Mouse (Mus musculus) midbrain, embryonic 16.5 days (tissue): ENCODE measurements around the gene Cers1. TPM values are rescaled to one million over a fixed set of nuclear protein-coding genes. Genes with fewer than 3 reads are reported as not detected.

Experiments
- ATAC-seq: fragments of 200-750 bp; cut with Nextera tagmentation; 2 replicates; pipeline ENCODE4 v1.8.0; 2017; ENCODE audit warnings: moderate TSS enrichment
- H3K27ac ChIP-seq: fragments of 300-500 bp; sonication (generic); 2 replicates; pipeline ENCODE4 v1.5.1; 2014; ENCODE audit warnings: mild to moderate bottlenecking, low read length, mixed read lengths
- H3K27me3 ChIP-seq: fragments of 300-500 bp; sonication (generic); 2 replicates; pipeline ENCODE4 v1.6.1; 2014; ENCODE audit warnings: low read depth, low read length, mixed read lengths; ENCODE audit not compliant: control insufficient read depth, insufficient read depth
- H3K36me3 ChIP-seq: fragments of 300-500 bp; sonication (generic); 2 replicates; pipeline ENCODE4 v1.6.1; 2014; ENCODE audit warnings: mild to moderate bottlenecking, low read length, moderate library complexity, mixed read lengths; ENCODE audit not compliant: control insufficient read depth, insufficient read depth
- H3K4me1 ChIP-seq: fragments of 300-500 bp; sonication (generic); 2 replicates; pipeline ENCODE4 v1.6.1; 2014; ENCODE audit warnings: mild to moderate bottlenecking, low read length, mixed read lengths; ENCODE audit not compliant: control insufficient read depth, insufficient read depth
- H3K4me2 ChIP-seq: fragments of 300-500 bp; sonication (generic); 2 replicates; pipeline ENCODE4 v1.6.1; 2014; ENCODE audit warnings: mild to moderate bottlenecking, low read length, mixed read lengths
- H3K4me3 ChIP-seq: fragments of 300-500 bp; sonication (generic); 2 replicates; pipeline ENCODE4 v1.5.1; 2014; ENCODE audit warnings: low read depth, mild to moderate bottlenecking, low read length, moderate library complexity, mixed read lengths
- H3K9ac ChIP-seq: fragments of 300-500 bp; sonication (generic); 2 replicates; pipeline ENCODE4 v1.6.1; 2014; ENCODE audit warnings: low read depth, low read length, mixed read lengths
- H3K9me3 ChIP-seq: fragments of 300-500 bp; sonication (generic); replicated peaks from 2 replicates; pipeline ENCODE4 v1.6.1; 2014; ENCODE audit warnings: mild to moderate bottlenecking, low read length, mixed read lengths; ENCODE audit not compliant: control insufficient read depth, poor library complexity, severe bottlenecking
- WGBS: fragments of 180-500 bp; shearing (Covaris S2); extraction: QIAGEN DNeasy Blood & Tissue Kit; methylation state at CpG from one replicate; pipeline ENCODE4 v1.1.7; 2014; 5-methylcytosine and 5-hydroxymethylcytosine counted together
- polyA plus RNA-seq: library from polyadenylated mRNA; unstranded; fragments of >200 nt; fragmentation: Nextera tagmentation; extraction: Ambion mirVana; gene quantifications from 2 replicates; pipeline ENCODE4 v1.2.1, GENCODE M21; 2015

Cers1 gene
- polyA plus RNA-seq, 1 experiment from 2014 or later, result 42.1 TPM

DNA sequence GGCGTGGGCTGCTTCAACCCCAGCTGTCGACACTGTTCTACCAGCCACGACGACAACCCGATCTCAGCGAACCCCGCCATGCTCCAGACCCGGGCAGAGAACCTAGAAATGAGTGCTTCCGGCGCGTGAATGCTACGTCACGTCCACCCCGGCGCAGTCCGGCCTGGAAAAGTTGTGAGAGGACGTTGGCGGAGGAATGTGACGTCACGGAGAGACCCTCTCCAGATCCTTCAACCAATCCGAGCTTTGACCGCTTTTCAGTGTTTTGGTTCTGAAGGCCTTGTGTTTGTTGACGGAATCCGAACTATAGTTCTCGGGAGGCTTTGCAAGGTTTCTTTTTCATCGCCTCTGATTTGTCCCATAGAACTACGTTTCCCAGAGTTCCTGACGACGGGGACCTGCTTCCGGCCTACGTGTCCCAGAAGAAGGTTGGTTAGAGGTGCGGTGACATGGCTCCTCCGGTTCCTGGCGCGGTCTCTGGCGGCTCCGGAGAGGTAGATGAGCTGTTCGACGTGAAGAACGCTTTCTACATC lies 13.2 kb upstream of the Cers1 start, which contains the start of the genes Ddx49 and Cope:
Gene Ddx49, minus strand, starts transcription at position 132 of the 533 bp plus-strand sequence.
Gene Cope, plus strand, starts transcription at position 161 of the 533 bp plus-strand sequence.
- peak within 1 kb of the TSS; percentile 81 for H3K27ac ChIP-seq
- no peaks in the 10 kb centered on the region for H3K9me3 ChIP-seq
- H3K27me3 ChIP-seq, result no peaks in the 10 kb centered on the region
- ATAC-seq, result peak; percentile 92
- peaks cover 24% of the 10 kb centered on the region for H3K4me1 ChIP-seq
- H3K4me3 ChIP-seq, result peak within 1 kb of the TSS; percentile 85
- H3K36me3 ChIP-seq, result peaks cover 16% of the 10 kb centered on the region
- under 1% methylated on average over 40 of the region's 40 CpGs for WGBS
- peak within 1 kb of the TSS; percentile 96 for H3K4me2 ChIP-seq
- peak within 1 kb of the TSS; percentile 78 for H3K9ac ChIP-seq

DNA sequence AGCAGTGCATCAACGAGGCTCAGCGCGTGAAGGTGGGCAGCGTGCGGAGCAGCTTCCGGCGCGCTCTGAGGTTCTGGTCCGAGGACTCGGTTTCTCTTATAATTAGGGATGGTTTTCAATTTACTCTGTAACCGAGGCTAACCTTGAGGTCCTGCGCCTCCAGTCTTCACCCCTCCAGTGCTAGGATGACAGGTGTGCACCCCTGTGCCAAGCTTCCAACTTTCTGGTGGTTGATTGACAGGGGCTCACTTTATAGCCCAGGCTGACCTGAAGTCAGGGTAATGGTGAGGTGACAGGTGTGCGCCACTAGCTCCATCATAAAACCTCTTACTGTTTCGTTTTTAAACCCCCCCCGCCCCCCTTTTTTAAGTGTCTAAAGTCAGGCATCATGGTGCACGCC lies 12.7 kb upstream of the Cers1 start:
- peak overlapping the region; percentile 81 for H3K27ac ChIP-seq
- no peaks in the 10 kb centered on the region for H3K27me3 ChIP-seq
- peaks cover 18% of the 10 kb centered on the region for H3K36me3 ChIP-seq
- H3K9me3 ChIP-seq, result no peaks in the 10 kb centered on the region
- 5% methylated on average over 16 of the region's 16 CpGs for WGBS
- ATAC-seq, result peak; percentile 62
- H3K4me3 ChIP-seq, result peak overlapping the region; percentile 85
- peak overlapping the region; percentile 78 for H3K9ac ChIP-seq
- H3K4me2 ChIP-seq, result peak overlapping the region; percentile 96
- H3K4me1 ChIP-seq, result peaks cover 24% of the 10 kb centered on the region

DNA sequence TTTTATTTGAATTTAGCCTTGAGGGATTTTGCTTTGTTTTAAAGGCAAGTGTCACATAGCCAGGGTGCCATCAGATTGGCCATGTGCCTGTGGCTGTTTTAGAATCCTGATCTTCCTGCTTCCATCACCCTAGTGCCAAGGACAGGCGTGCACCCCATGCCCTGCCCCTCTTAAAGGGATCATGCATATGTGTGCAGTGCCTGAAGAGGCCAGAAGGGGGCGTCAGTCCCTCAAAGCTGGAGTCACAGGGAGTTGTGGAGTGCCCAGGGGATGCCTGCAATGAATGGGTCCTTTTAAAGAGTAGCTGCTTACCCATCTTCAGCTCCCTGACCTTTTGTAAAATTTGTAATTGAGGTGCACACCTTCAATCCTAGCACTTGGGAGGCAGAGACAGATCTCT lies 6.3 kb upstream of the Cers1 start:
- Histone ChIP-seq H3K27ac (no peak overlapping the region), H3K4me3 (no peak overlapping the region), H3K4me1 (no peaks in the 10 kb centered on the region; the same call in 1 of the 2 replicates), H3K4me2 (no peak overlapping the region), H3K9ac (no peak overlapping the region), H3K9me3 (no peaks in the 10 kb centered on the region), H3K36me3 (peaks cover 33% of the 10 kb centered on the region), H3K27me3 (no peaks in the 10 kb centered on the region)
- 30% methylated on average over 2 of the region's 2 CpGs for WGBS
- no peak for ATAC-seq

DNA sequence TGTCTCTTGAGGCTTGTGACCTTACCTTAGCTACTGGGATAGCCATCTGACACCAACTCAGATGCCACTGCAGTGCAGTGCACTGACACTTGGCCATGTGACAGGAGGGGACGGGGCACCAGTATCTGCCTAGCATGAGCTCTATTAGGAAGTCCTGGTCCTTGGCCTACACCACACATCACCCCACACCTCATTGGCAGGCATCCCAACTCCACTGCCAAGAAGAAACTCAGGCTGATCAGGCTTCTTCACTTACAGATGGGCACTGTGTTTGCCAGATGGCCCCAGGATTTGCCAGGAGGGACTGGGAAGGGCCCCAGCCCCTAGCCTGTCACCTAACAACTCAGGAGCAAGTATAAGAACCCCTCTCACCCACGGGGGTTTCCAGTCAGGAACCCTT lies 2.2 kb upstream of the Cers1 start:
- peaks cover 21% of the 10 kb centered on the region for H3K36me3 ChIP-seq
- H3K4me3 ChIP-seq, result no peak overlapping the region
- no peaks in the 10 kb centered on the region for H3K27me3 ChIP-seq
- H3K4me1 ChIP-seq, result peaks cover 22% of the 10 kb centered on the region
- H3K27ac ChIP-seq, result no peak overlapping the region
- no peak overlapping the region for H3K9ac ChIP-seq
- no peak for ATAC-seq
- H3K9me3 ChIP-seq, result no peaks in the 10 kb centered on the region
- no peak overlapping the region for H3K4me2 ChIP-seq
- WGBS, result 88% methylated on average over 2 of the region's 2 CpGs

GRCm38 (mm10) chr8:70316511-70317504 lies 1.2 kb downstream of the Cers1 start:
- 10% methylated on average over 15 of the region's 15 CpGs for WGBS
- Histone ChIP-seq H3K36me3 (peaks cover 12% of the 10 kb centered on the region), H3K9ac (peak overlapping the region; percentile 88), H3K4me3 (peak overlapping the region; percentile 78), H3K4me2 (peak overlapping the region; percentile 61), H3K27ac (peak overlapping the region; percentile 97), H3K27me3 (no peaks in the 10 kb centered on the region), H3K4me1 (peaks cover 22% of the 10 kb centered on the region), H3K9me3 (no peaks in the 10 kb centered on the region)
- ATAC-seq, result peak; percentile 88

DNA sequence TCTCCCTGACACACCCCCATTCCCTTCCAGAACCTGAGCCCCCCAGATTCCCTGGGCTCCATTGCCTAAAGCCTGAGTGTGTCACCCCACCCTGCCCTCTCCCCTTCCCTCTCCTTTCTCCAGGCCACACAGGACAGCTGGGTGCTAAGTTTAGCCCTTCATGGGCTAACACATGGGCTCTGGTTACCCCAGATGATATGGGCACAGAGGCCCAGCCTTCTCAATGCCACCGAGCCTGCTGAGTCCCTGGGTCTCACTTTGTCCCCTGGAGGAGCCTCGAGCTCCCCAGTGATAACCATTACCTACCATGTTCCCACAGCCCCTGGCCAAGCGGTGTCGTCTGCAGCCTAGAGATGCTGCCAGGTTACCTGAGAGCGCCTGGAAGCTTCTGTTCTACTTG lies 2.3 kb downstream of the Cers1 start:
- ATAC-seq, result no peak
- Histone ChIP-seq H3K36me3 (peaks cover 9% of the 10 kb centered on the region), H3K9ac (no peak overlapping the region), H3K9me3 (no peaks in the 10 kb centered on the region), H3K4me2 (peak overlapping the region; percentile 61), H3K4me3 (peak overlapping the region; percentile 78; the same call in 1 of the 2 replicates), H3K4me1 (peaks cover 22% of the 10 kb centered on the region), H3K27ac (peak overlapping the region; percentile 97), H3K27me3 (no peaks in the 10 kb centered on the region)
- WGBS, result 86% methylated on average over 5 of the region's 5 CpGs

DNA sequence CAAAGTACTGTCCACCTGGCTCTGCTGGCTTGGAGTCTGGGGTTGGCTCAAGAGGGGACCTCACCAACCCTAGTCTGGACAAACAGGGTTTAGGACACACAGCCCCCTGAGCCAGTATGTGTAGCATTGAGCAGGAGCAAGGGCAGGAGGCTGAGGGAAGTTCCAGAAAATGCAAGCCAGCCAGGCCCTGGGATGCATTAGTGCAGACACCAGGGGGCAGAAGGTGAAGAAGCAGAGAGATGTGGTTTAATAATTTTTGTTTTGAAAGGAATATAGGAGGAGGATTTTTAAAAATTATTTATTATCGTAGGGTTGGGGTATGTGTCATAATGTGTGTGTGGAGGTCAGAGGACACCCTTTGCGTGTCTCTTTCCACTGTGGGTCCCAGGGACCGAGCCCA lies 8.1 kb downstream of the Cers1 start:
- Histone ChIP-seq H3K4me2 (no peak overlapping the region), H3K27ac (no peak overlapping the region), H3K4me3 (no peak overlapping the region), H3K4me1 (no peaks in the 10 kb centered on the region), H3K36me3 (peaks cover 16% of the 10 kb centered on the region), H3K27me3 (no peaks in the 10 kb centered on the region), H3K9me3 (no peaks in the 10 kb centered on the region), H3K9ac (no peak overlapping the region)
- no peak for ATAC-seq
- 99% methylated on average over 3 of the region's 3 CpGs for WGBS

DNA sequence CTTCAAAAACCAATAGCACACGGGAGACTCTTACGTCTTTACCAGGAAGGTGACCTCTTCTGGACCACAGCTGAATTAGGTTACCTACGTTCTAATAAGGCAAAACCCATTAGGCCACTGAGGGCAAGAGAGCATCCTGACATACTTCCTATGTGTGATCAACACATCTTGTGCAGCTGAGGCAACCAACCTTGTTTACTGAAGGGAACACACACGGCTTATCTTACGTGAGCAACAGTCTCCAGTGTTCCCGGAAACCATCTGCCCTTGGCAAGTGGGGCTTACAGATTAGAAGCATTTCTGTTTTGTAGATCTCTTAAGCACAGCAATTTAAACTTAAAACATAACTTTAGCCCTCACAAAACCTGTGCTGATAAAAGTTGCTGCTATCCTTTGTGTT lies 11.9 kb downstream of the Cers1 start:
- peaks cover 29% of the 10 kb centered on the region for H3K36me3 ChIP-seq
- no peak overlapping the region for H3K9ac ChIP-seq
- H3K9me3 ChIP-seq, result no peaks in the 10 kb centered on the region
- H3K4me2 ChIP-seq, result no peak overlapping the region
- H3K27me3 ChIP-seq, result no peaks in the 10 kb centered on the region
- no peak for ATAC-seq
- no peak overlapping the region for H3K4me3 ChIP-seq
- H3K4me1 ChIP-seq, result peaks cover 10% of the 10 kb centered on the region
- H3K27ac ChIP-seq, result no peak overlapping the region
- WGBS, result 97% methylated on average over 6 of the region's 6 CpGs
